Mouse (Mus musculus): ENCODE measurements at regions not wholly inside any gene's neighbourhood (a gene's known extent, or its start where the extent isn't known, plus 50 kb on each side); places are given as distances from the start of the nearest gene placed in this dataset.

GRCm38 (mm10) chr3:149819081-149819480, 828.7 kb upstream of the Adgrl2 start:
- in situ Hi-C loops (cut with MboI, MseI) = no loop called here

- in situ Hi-C loops (cut with MboI, MseI) = no loop called here
Observed at GRCm38 (mm10) chr3:149811036-149811435, 820.7 kb upstream of the Adgrl2 start.

GRCm38 (mm10) chr3:149805345-149805744, 815.0 kb upstream of the Adgrl2 start:
- in situ Hi-C loops (cut with MboI, MseI) = no loop called here

- in situ Hi-C loops (cut with MboI, MseI) = loop anchor here in 1 of 2 experiments (10.0 kb wide), 1 partner anchor 529 kb away; no protein-coding TSS in a partner anchor
Observed at GRCm38 (mm10) chr3:149796123-149796522, 805.8 kb upstream of the Adgrl2 start.

GRCm38 (mm10) chr3:149791593-149791992, 801.2 kb upstream of the Adgrl2 start:
- in situ Hi-C loops (cut with MboI, MseI) = loop anchor here in 1 of 2 experiments (10.0 kb wide), 1 partner anchor 533 kb away; no protein-coding TSS in a partner anchor

GRCm38 (mm10) chr3:149786096-149786495, 795.7 kb upstream of the Adgrl2 start:
- in situ Hi-C loops (cut with MboI, MseI) = no loop called here

GRCm38 (mm10) chr3:149783903-149784608, 793.7 kb upstream of the Adgrl2 start:
- in situ Hi-C loops (cut with MboI, MseI) = no loop called here

GRCm38 (mm10) chr3:149767847-149768421, 777.6 kb upstream of the Adgrl2 start:
- in situ Hi-C loops (cut with MboI, MseI) = no loop called here

- in situ Hi-C loops (cut with MboI, MseI) = no loop called here
Observed at GRCm38 (mm10) chr3:149761245-149761644, 770.9 kb upstream of the Adgrl2 start.

GRCm38 (mm10) chr3:149757910-149758592, 767.7 kb upstream of the Adgrl2 start:
- in situ Hi-C loops (cut with MboI, MseI) = no loop called here

GRCm38 (mm10) chr3:149736069-149736468, 745.7 kb upstream of the Adgrl2 start:
- in situ Hi-C loops (cut with MboI, MseI) = no loop called here

- in situ Hi-C loops (cut with MboI, MseI) = no loop called here
Observed at GRCm38 (mm10) chr3:149726212-149726611, 735.9 kb upstream of the Adgrl2 start.

GRCm38 (mm10) chr3:149724879-149725278, 734.5 kb upstream of the Adgrl2 start:
- in situ Hi-C loops (cut with MboI, MseI) = loop anchor here in 1 of 2 experiments (5.0 kb wide), 1 partner anchor 1463 kb away; no protein-coding TSS in a partner anchor

- in situ Hi-C loops (cut with MboI, MseI) = loop anchor here in 1 of 2 experiments (5.0 kb wide), 1 partner anchor 1460 kb away; no protein-coding TSS in a partner anchor
Observed at GRCm38 (mm10) chr3:149721832-149722231, 731.5 kb upstream of the Adgrl2 start.

GRCm38 (mm10) chr3:149720306-149720705, 730.0 kb upstream of the Adgrl2 start:
- in situ Hi-C loops (cut with MboI, MseI) = loop anchor here in 1 of 2 experiments (5.0 kb wide), 1 partner anchor 1458 kb away; no protein-coding TSS in a partner anchor

- in situ Hi-C loops (cut with MboI, MseI) = no loop called here
Observed at GRCm38 (mm10) chr3:149705724-149706123, 715.4 kb upstream of the Adgrl2 start.

GRCm38 (mm10) chr3:149705322-149705721, 715.0 kb upstream of the Adgrl2 start:
- in situ Hi-C loops (cut with MboI, MseI) = no loop called here

GRCm38 (mm10) chr3:149704478-149704877, 714.1 kb upstream of the Adgrl2 start:
- in situ Hi-C loops (cut with MboI, MseI) = no loop called here

- in situ Hi-C loops (cut with MboI, MseI) = no loop called here
Observed at GRCm38 (mm10) chr3:149683561-149683960, 693.2 kb upstream of the Adgrl2 start.

- in situ Hi-C loops (cut with MboI, MseI) = no loop called here
Observed at GRCm38 (mm10) chr3:149682246-149682645, 691.9 kb upstream of the Adgrl2 start.

- in situ Hi-C loops (cut with MboI, MseI) = loop anchor here (10.0 kb wide), 2 partner anchors 989 to 1219 kb away; no protein-coding TSS in a partner anchor
Observed at GRCm38 (mm10) chr3:149673926-149674325, 683.6 kb upstream of the Adgrl2 start.

GRCm38 (mm10) chr3:149664624-149665023, 674.3 kb upstream of the Adgrl2 start:
- in situ Hi-C loops (cut with MboI, MseI) = no loop called here

Data from T-helper 17 cell (primary cell).